Mouse (Mus musculus) hindbrain, embryonic 10.5 days (tissue): ENCODE results near the gene Espl1. TPM values are rescaled to one million over a fixed set of nuclear protein-coding genes. Genes with fewer than 3 reads are reported as not detected.
A peak's percentile ranks its signal among the peaks of the same experiment; 100 is the strongest.

Source experiments
- DNase-seq: peaks from one replicate; pipeline ENCODE4 v3.0.0-alpha.2; 2017; ENCODE audit warnings: low spot score
- H3K27ac ChIP-seq: fragments of 300-500 bp; sonication (generic); 2 replicates; pipeline ENCODE4 v1.5.1; 2016; ENCODE audit warnings: mild to moderate bottlenecking, moderate library complexity
- H3K27me3 ChIP-seq: fragments of 300-500 bp; sonication (generic); 2 replicates; pipeline ENCODE4 v1.6.1; 2016; ENCODE audit warnings: mild to moderate bottlenecking; ENCODE audit not compliant: poor library complexity, insufficient read depth, severe bottlenecking
- H3K36me3 ChIP-seq: fragments of 300-500 bp; sonication (generic); 2 replicates; pipeline ENCODE4 v1.6.1; 2016; ENCODE audit warnings: mild to moderate bottlenecking, moderate library complexity
- H3K4me1 ChIP-seq: fragments of 300-500 bp; sonication (generic); replicated peaks from 2 replicates; pipeline ENCODE4 v1.6.1; 2016; ENCODE audit warnings: mild to moderate bottlenecking
- H3K4me3 ChIP-seq: fragments of 300-500 bp; sonication (generic); 2 replicates; pipeline ENCODE4 v1.5.1; 2016; ENCODE audit warnings: mild to moderate bottlenecking, moderate library complexity
- H3K9me3 ChIP-seq: fragments of 300-500 bp; sonication (generic); 2 replicates; pipeline ENCODE4 v1.6.1; 2016; ENCODE audit warnings: mild to moderate bottlenecking, moderate library complexity
- WGBS: fragments of 180-500 bp; shearing (Covaris S2); methylation state at CpG from one replicate; pipeline ENCODE4 v1.1.7; 2016; 5-methylcytosine and 5-hydroxymethylcytosine counted together
- polyA plus RNA-seq: library from polyadenylated mRNA; unstranded; fragments of >200 nt; fragmentation: Nextera tagmentation; extraction: Ambion mirVana; gene quantifications from 2 replicates; pipeline ENCODE4 v1.2.1, GENCODE M21; 2016

Espl1 gene
- polyA plus RNA-seq, 1 experiment from 2014 or later = 42.6 TPM

- H3K4me3 ChIP-seq = 0 out of 2 replicates have a peak overlapping the region, but pooled peaks have one; percentile 21
- no peak overlapping the region for H3K27ac ChIP-seq
- no peaks in the 10 kb centered on the region for H3K9me3 ChIP-seq
- peaks cover 43% of the 10 kb centered on the region for H3K4me1 ChIP-seq
- whole genome bisulfite sequencing = 8% methylated on average over 13 of the region's 13 CpGs
- peaks cover 69% of the 10 kb centered on the region for H3K27me3 ChIP-seq
- no peaks in the 10 kb centered on the region for H3K36me3 ChIP-seq
- DNase-seq = no peak
Measured at GRCm38 (mm10) chr15:102369972-102370371, 73.9 kb downstream of the Espl1 start.

- DNase-seq = peak; percentile 41
- Histone ChIP-seq H3K4me3 (peak overlapping the region; percentile 21), H3K36me3 (no peaks in the 10 kb centered on the region), H3K4me1 (peaks cover 39% of the 10 kb centered on the region), H3K27me3 (peaks cover 69% of the 10 kb centered on the region), H3K27ac (peak overlapping the region; percentile 71), H3K9me3 (no peaks in the 10 kb centered on the region)
- WGBS = 5% methylated on average over 10 of the region's 10 CpGs
Measured at GRCm38 (mm10) chr15:102370727-102371126, 74.7 kb downstream of the Espl1 start.

Other genes with a start within 250 kb of the Espl1 start
- gene Eif4b, start 222.5 kb upstream of the Espl1 start, polyA plus RNA-seq = 80.4 and 122 TPM in 2 replicates
- gene Tns2, start 195.9 kb upstream of the Espl1 start, polyA plus RNA-seq = 11.8 and 13.8 TPM in 2 replicates
- gene Spryd3, start 160.0 kb upstream of the Espl1 start, polyA plus RNA-seq = 14.6 and 17.6 TPM in 2 replicates
- 0.20 TPM in 1 of 2 replicates, not detected in the other for gene Igfbp6, start 151.9 kb upstream of the Espl1 start, polyA plus RNA-seq
- gene Soat2, start 145.7 kb upstream of the Espl1 start, polyA plus RNA-seq = 0.35 and 0.38 TPM in 2 replicates
- gene Zfp740, start 93.0 kb upstream of the Espl1 start, polyA plus RNA-seq = 61.8 and 67.1 TPM in 2 replicates
- gene Csad, start 91.5 kb upstream of the Espl1 start, polyA plus RNA-seq = 34.0 and 35.5 TPM in 2 replicates
- gene Itgb7, start 64.3 kb upstream of the Espl1 start, polyA plus RNA-seq = 0.31 and 0.90 TPM in 2 replicates
- gene Rarg, start 38.7 kb upstream of the Espl1 start, polyA plus RNA-seq = 22.1 and 24.5 TPM in 2 replicates
- gene Gm9918, start 25.7 kb upstream of the Espl1 start, polyA plus RNA-seq = 0.26 and 0.35 TPM in 2 replicates
- gene Mfsd5, start 16.8 kb upstream of the Espl1 start, polyA plus RNA-seq = 61.5 and 66.1 TPM in 2 replicates
- 331 and 368 TPM in 2 replicates for gene Pfdn5, start 29.9 kb downstream of the Espl1 start, polyA plus RNA-seq
- gene Myg1, start 35.4 kb downstream of the Espl1 start, polyA plus RNA-seq = 119 and 120 TPM in 2 replicates
- 102 and 122 TPM in 2 replicates for gene Aaas, start 54.5 kb downstream of the Espl1 start, polyA plus RNA-seq
- 1.0 and 1.2 TPM in 2 replicates for gene Sp7, start 70.9 kb downstream of the Espl1 start, polyA plus RNA-seq
- 6.1 and 9.3 TPM in 2 replicates for gene Sp1, start 109.9 kb downstream of the Espl1 start, polyA plus RNA-seq
- 0.17 and 0.18 TPM in 2 replicates for gene Amhr2, start 149.1 kb downstream of the Espl1 start, polyA plus RNA-seq
- gene Prr13, start 162.8 kb downstream of the Espl1 start, polyA plus RNA-seq = 84.3 and 98.2 TPM in 2 replicates
- gene Pcbp2, start 174.3 kb downstream of the Espl1 start, polyA plus RNA-seq = 166 and 207 TPM in 2 replicates
- gene Gm10337, start 207.5 kb downstream of the Espl1 start, polyA plus RNA-seq = 3.9 and 11.3 TPM in 2 replicates
- 27.1 and 35.2 TPM in 2 replicates for gene Map3k12, start 220.8 kb downstream of the Espl1 start, polyA plus RNA-seq
- gene Tarbp2, start 221.9 kb downstream of the Espl1 start, polyA plus RNA-seq = 132 and 135 TPM in 2 replicates
- 1.5 and 2.4 TPM in 2 replicates for gene Npff, start 228.7 kb downstream of the Espl1 start, polyA plus RNA-seq